Mouse (Mus musculus): ENCODE measurements around the gene Pink1.
"Not testable (repeated sequence)": the region's sequence is repeated elsewhere in the genome, so short reads cannot be mapped to it uniquely, and the experiment has no call there.

The Pink1 gene

DNA sequence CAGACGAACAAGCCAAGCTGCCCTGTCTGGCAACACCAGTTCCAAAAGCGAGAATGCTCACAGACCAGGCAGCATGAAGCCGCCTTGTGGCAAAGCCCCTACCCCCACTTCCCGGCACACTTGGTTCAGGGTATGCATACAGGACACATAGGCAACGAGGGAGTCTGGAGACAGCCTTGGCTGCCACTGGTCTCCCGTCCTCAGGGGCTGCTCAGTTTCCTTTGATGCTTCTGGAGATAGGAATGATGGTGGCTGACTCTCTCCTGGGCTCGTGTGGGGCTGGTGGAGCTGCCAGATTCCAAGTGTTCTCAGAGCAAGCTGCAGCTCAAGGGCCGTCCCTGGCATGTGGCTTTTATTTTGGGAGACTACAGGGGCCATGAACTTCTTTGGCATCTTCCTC, 15.3 kb upstream of the Pink1 start:
- no peak for DNase-seq

DNA sequence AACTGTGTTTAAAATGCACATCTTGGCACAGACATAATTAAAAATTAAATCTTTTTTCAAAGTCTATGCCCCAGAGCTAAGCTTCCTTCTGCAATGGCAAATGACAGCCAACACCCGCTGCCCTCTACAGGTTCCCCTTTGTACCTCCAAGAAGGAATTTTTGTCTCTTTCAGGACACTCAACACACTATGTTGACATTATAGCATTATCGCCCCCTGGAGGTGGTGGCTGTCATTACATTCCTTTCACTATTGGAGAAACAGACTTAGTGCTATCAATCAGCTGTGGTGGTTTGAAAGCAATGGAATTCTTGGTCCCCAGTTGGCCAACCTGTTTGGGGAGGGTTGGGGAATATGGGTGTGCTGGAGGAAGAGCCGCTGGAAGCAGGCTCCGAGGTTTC, 13.9 kb upstream of the Pink1 start:
- DNase-seq, result peak; percentile 74

DNA sequence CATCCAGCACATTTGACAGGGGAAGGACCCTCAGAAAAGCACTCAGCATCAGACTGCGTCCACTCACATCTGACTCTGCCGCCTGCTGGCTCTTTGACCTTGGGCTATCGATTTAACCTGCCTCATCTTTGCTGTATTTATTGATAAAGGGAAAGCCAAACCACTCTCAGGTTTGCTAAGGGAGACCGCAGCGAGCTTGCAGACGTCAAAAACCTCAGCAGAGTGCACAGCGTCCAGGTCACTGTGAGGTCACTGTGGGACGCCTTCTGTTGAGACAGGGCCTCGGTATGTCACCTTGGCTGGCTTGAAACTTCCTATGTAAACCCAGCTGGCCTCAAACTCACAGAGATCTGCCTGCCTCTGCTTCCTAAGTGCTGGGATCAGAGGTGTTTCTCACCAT, 11.2 kb upstream of the Pink1 start:
- DNase-seq, result no peak

DNA sequence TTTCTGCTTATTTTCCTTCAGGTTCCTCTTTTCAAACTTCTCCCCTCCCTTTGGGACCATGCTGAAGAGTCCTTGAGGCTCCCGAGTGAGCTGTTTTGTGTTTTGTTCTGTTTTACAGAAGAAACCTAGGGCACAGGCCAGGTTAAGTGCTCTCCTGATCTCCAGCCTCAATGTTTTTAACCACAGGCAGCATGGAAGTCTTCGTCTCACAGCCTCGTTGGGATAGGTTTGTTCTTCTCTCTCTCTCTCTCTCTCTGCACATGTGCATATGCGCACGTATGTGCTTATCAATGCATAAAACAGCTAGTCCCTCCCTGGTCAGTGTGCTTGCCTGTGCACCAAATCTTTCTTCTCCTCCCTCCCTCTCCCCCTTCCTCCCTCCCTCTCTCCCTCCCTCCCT, 10.8 kb upstream of the Pink1 start:
- no peak for DNase-seq

DNA sequence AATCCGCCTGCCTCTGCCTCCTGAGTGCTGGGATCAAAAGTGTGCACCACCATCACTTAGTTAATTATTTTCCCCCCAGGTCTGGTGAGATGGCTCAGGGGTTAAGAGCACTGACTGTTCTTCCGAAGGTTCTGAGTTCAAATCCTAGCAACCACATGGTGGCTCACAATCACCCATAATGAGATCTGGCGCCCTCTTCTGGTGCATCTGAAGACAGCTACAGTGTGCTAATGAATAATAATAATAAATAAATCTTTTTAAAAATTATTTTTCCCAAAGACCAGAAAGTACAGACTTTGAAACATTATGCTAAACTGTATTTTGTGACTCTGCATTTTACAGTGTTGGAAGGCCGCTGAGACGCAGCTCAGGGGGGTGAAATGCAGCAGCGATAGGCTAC, 9.5 kb upstream of the Pink1 start:
- DNase-seq, result no peak

DNA sequence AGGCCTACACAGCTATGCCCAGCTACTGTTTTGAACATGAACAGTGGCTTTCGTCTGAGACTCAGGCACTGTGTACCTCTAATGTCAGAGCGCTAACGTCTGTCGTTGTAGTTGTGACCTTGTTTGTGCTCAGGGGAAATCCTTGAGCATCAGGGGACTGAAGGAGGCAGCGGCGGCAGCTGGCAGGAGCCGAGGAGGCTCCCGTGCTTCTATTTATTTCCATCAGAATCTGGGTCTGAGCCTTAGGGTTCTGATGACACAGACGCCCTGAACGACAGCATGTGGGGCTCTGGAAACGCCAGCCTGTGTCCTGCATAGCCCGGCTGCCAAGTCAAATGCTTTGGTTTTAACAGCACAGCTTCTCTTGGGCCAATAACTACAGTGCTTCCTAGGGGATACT, 8.9 kb upstream of the Pink1 start:
- no peak for DNase-seq

DNA sequence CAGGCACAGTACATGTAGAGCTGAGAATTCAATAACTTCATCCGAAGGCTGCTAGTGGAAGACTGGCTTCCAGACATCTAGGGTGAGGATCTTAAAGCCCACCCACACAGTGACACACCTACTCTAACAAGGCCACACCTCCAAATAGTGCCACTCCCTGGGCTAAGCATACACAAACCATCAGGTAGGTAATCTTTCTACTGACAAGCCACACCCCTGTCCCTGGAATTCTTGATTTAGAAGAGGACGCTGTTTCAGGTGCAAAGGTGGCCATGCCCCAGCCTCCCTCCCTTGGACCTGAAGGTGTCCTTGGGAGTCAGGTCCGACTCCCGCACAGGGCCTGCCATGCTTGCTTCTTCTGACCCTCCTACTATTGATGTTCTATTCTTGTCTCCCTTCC, 7.0 kb upstream of the Pink1 start:
- DNase-seq, result no peak

DNA sequence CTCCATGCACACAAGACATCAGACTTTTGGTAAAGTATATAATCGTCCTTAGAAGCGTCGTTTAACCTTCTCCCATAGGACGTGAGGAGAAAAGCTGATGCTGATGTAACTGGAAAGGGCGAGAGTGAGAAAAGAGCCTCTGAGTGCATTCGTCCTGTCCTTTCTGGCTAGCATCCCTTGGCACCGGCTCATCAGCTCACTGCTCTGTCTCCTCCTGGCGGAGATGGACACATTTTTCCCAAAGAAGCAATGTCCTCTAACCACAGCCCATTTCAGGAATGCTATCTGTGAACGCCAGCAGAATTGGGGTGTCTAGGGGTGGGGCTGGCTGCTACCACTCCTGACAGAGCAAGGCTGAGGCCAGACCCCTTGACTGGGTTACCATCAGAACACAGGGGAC, 5.5 kb upstream of the Pink1 start:
- no peak for DNase-seq

DNA sequence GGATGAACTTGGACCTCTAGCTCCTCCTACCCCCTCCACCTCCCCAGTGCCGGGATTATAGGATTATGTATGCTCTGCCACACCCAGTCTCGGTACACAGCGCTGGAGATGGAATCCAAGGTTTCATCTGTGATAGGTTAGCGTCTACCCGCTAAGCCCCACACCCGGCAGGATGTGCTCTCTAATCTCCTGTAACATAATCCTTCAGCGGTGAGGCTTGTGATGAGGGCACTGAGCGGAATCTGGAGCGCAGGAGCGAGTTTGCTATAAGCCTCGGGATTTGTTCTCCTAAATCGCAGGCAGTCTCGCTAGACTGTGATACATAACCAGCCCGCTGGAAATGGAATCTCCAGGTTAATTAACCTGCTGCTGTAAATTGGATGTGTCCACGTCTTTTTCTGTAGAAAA, 4.2 kb upstream of the Pink1 start:
- no peak for DNase-seq

DNA sequence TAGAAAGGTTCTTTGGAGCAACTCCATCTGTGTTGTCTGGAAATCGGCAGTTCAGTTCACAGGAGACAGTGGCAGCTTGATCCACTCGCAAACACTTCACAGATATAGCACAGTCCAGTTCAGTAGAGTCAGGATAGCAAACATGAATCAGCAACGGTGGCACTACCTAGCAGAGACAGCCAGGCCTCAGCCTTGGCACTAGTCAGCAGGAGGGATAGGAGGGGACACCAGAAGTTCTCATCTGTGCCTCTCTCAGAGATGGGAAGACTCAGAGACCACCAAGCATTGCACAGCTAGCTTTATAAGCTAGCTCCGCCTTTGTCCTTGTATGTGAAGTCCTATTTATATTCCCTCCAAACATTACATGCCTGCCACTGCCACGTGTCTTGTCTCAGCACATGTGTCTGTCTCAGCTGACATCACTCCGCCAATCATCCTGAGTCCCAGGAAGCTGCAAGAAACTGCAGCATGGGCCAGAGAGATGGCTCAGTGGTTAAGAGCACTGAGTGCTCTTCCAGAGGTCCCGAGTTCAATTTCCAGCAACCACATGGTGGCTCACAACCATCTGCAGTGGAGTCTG, 1.9 kb upstream of the Pink1 start:
- no peak for DNase-seq

DNA sequence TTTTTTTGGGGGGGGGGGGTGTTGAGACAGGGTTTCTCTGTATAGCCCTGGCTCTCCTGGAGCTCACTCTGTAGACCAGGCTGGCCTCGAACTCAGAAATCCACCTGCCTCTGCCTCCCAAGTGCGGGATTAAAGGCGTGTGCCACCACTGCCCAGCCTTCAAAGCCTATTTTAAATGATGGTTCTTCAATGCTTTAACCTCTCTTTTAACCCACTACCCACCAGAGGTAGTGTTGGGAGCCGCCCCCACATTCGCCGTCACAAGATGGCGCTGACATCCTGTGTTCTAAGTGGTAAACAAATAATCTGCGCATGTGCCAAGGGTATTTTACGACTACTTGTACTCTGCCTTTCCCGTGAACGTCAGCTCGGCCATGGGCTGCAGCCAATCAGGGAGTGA, 1.0 kb upstream of the Pink1 start:
- DNase-seq, result not testable (repeated sequence)

DNA sequence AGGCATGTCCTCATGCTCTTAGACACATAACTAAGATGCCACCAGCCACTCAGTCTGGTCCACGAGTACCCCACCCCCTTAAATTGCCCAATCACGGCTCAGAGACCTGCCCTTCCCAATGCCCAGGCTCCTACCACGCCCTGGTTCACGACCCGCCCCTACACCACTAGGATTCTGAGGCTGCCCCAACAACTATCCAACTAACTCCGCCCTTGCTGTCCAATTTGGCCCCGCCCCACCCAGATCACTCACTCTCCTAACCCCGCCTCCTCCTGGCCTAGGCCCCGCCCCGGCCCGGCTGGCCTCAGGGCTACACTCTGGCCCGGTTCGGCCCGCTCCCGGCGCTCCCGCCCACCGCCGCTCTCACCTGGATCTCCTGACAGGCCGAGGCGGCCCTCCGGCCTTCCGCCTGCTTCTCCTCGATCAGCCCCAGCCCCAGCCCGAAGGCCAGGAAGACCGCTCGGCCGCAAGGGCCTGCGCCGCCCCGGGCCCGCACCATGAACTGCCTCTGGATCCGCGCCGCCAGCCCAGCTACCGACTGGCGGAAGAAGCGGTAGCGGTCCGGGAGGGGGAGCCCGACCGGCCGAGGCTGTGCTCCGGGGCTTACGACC, 536 bp downstream of the Pink1 start:
- peak; percentile 97 for DNase-seq

DNA sequence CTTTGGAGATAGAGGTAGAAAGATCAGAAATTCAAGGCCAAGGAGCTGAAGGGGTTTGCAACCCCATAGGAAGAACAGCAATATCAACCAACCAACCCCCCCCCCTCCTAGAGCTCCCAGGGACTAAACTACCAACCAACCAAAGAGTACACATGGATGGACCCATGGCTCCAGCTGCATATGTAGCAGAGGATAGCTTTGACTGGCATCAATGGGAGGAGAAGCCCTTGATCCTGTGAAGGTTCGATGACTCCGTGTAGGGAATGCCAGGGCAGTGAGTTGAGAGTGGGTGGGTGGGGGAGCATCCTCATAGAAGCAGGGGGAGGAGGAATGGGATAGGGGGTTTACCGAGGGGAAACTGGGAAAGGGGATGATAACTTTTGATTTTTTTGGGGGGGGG, 1.7 kb downstream of the Pink1 start:
- DNase-seq, result no peak

DNA sequence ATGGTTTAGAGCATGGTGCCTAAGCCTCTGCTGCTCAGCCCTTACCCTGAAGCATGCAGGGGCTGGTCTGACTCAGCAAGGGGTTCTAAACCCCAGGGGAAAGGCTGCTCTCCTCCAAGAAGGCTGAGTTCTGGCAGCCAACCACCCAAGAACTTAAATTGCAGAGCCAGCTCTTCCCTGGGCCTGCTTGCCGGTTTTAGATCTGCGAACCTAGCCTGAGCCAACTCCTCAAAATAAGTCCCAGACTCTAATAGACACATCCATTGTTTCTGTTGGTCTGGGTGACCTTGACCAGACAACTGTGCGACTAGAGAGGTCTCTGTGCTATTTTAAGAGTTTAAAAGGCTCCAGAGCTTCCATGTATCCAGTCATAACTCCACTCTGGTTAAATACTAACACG, 2.4 kb downstream of the Pink1 start:
- no peak for DNase-seq

DNA sequence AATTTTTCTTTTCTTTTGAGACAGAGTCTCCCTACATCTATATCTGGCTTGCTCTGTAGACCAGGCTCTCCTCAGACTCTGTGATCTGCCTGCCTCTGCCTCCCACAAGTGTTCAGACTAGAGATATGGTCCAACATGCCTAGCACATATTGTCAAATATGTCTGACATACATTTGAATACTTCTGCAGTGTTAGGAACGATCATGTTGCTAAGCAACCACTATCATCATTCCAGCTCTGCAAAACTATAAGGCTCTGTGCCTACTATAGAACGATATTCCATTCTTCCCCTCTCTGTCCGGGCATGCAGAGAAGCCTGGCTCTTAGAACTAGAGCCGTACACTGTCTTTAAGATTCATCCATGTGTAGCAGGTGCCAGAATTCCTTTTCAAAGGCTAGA, 3.4 kb downstream of the Pink1 start:
- no peak for DNase-seq

DNA sequence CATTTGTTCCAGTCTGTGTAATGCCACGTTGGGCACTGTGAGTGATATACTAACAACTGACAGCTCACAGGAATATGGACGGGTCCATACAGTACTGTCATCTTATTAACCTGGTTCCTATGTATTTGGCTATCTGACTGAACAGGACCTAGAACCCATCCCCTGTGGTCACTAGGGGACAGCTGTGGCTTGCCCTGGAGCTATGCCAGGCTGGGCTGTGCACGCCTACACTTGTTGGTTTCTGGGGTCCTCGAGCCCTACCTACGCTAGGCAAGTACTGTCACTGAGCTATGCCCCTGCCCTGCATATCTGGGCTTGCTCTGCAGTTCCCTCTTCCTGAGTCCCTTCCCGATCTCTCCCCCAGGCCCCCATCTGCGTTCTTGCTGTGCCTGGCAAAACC, 4.6 kb downstream of the Pink1 start:
- DNase-seq, result no peak

DNA sequence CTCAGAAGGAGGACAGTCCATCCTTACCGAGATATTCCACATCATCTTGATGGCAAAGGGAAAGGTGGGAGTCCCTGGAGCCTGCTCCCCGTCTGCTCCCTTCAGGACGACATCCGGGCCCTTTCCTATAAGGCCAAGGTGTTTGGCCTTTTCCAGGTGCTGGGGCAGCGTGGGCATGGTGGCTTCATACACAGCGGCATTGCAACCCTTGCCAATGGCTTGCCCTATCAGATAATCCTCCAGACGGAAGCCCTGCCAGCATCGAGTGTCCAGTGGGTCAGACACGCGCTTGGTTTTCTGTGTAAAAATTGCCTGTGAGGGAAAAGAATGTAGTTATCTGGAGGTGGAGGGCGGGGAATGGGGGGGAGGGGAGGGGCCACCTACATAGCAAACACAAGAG, 5.4 kb downstream of the Pink1 start:
- no peak for DNase-seq

DNA sequence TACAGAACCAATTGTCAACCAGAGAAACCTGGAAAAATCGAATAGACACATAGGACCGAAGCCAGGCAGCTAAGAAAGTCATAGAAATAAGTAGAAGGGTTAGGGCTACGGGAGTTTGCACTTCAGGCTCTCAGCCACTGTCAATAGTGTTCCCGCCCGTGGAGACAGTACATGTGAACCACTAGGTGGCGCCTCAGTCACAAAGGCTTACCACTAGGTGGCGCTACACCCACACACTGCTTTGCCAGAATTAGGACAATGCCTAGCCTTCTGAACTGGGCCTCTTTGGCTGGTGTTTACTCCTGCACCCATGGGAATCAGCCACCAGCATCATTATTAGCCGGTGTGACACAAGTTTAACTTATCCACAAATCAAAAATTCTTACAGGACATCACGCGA, 6.6 kb downstream of the Pink1 start:
- DNase-seq, result peak; percentile 92

DNA sequence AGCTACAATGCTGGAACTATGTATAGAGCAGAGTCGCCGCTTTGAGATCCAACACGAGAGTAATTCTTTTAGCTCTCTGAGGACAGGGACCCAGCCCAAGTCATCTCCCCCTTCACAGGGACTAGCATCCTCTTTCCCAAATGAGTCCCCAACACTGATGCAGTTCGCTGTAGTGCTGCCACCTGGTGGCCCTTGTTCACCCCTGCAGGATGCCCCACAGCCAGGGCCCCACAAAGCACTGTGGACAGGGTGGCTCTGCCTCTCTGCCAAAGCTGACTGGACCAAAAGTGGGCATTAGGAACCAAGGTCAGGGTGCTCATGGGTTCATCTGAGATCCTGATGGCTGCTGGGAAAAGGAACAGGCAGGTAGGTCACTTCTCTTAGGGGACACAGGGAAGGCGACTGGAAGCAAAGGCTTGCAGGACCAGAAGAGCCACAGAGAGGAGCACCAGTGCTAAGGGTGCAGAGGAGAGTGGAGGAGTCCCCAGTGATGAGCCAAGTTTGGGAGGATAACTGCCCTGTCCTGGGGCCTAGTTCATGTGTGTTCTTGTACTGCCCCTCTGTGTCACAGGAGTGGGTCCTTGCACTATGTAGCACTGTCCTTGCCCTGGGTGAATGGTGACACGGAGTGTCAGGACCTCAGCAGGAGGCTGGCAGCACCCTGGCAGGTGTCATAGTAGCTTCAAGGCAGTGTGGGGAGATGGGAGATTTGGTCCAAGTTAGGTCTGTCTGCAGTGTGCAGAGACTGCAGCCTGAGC, 7.4 kb downstream of the Pink1 start:
- peak; percentile 71 for DNase-seq

DNA sequence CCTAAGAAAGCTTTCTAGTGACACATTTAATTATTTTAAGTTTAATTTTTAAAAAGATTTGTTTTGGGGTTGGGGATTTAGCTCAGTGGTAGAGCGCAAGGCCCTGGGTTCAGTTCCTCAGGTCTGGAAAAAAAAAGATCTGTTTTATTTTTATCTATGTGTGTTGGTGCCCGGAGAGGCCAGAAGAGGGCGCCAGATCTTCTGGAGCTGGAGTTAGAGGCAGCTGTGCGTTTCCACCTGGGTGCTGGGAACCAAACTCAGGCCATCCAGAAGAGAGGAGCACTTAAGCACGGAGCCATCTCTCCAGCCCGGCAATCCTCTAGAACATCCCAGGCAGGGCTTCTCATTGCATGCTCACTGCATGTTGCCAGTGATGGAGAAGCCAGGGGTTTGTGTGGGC, 9.7 kb downstream of the Pink1 start:
- DNase-seq, result no peak

DNA sequence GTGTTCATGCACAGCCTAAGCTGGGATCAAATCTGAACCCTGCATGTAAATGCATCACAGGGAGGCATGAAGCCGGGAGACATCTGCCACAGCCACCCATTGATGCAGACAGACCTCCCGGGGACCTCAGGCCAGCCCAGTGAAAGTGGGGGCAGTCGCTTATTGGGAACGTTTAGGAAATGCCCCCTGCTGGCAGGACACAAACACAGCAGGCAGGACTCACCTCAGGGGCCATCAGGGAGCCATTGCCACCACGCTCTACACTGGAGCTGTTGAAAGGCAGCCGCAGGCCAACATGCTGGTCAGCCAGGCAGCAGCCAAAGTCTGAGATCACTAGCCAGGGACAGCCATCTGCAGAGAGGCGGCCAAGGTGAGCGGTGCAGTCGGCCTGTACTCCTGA, 10.3 kb downstream of the Pink1 start:
- DNase-seq, result no peak

DNA sequence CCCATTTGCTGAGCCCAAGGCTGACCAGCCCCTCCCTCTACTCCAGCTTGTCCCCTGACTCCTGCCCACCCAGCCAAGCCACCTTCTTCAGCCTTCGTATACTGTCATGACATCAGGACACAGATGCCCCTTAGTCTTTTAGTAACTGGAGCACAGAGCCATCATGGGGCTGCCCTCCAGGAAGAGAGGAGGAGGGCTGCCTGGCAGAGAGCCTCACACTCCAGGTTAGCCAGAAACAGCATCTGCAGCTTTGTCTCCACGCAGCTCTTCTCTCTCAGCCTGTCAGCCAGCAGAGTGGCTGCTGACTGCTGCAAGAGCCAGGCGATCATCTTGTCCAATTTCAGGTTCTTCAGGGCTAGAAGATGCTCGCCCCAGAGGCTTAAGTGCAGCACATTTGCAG, 12.3 kb downstream of the Pink1 start:
- DNase-seq, result peak; percentile 14

DNA sequence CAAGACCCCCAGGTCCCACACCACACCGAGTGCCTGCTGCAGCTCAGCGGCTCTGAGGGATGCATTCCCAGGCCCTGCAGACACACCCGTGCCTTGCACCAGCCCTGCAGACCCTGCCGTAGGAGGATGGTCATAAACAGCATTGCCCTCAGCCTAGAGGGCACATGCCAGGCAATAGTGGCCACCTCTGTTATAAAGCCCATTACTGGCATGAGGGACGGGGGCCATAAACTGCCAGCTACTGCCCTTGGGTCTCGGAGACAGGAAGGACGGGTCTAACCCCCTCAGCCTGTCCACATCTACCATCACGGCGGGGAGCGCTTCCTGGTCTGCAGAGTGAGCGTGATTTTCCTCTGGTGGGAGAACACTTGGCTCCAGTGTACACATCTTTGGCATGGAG, 13.1 kb downstream of the Pink1 start:
- no peak for DNase-seq

DNA sequence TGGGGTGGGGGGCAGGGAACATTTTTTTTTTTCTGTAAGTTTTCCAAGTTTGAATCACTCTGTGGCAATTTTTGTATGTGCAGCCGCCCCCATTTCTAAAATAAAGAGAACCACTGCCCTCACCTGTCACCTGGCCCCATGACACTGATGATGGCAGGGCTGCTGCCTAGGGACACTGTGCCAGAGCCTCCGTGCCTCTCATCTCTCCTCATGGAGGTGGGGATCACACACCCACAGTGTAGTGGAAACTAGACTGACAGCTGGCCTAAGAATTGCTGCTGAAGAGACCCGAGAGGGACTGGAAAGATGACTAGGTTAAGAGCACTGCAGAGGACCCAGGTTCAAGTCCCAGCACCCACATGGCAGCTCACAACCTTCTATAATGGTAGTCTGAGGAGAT, 14.0 kb downstream of the Pink1 start:
- DNase-seq, result no peak

DNA sequence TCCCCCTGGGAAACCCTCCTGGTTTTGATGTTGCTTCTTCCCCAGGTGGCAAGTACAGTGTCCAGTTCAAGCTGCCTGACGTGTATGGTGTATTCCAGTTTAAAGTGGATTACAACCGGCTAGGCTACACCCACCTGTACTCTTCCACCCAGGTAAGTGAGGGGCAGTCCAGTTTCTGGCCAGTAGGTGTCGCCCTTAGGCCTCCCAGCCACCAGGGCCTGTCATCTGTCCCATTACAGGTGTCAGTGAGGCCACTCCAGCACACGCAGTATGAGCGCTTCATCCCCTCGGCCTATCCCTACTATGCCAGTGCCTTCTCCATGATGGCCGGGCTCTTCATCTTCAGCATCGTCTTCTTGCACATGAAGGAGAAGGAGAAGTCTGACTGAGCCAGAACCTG, 14.5 kb downstream of the Pink1 start:
- DNase-seq, result peak; percentile 69
